Mouse (Mus musculus) small intestine, adult 10 weeks (tissue): ENCODE results near the gene Tspan1. TPM values are rescaled to one million over a fixed set of nuclear protein-coding genes. Genes with fewer than 3 reads are reported as not detected.

ENCODE experiments used
- polyA plus RNA-seq: library from polyadenylated mRNA; stranded (reverse); fragments of 350-450 nt; fragmentation: Illumina TruSeq; extraction: RNeasy Lipid Tissue Mini Kit (QIAGEN cat#74804); gene quantifications from one replicate; pipeline ENCODE4 v1.2.3, GENCODE M21; 2014; ENCODE audit warnings: low replicate concordance

Tspan1 gene
- polyA plus RNA-seq, result 24.7 TPM

GRCm38 (mm10) chr4:116167404-116167803 is at the start of gene Tspan1:
Gene Tspan1, minus strand, starts transcription at chr4:116167601.

DNA sequence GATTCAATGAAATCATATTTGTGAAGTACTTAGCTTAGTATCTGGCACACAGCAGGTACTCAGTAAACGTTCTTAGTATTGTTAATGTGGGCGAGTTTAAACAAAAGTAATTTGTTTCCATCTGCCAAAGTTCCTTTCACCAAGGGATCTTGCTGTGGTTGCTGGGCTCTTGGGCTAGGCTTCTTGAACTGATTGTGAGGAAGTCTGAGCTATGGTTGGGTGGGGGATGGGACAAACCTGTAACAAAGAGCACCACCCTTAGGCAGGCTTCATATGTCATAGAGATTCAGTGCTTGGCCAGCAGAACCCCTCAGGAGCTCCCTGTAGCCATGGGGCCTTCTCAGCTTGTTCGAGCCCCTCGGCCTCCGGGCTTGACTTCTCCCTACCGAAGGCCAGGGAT is 5.7 kb upstream of the Tspan1 start, which contains the start of the genes 1700042G07Rik and Gm49337:
Gene 1700042G07Rik, plus strand, starts transcription at position 301 of the 400 bp plus-strand sequence.
Gene Gm49337, plus strand, starts transcription at position 313 of the 400 bp plus-strand sequence.

DNA sequence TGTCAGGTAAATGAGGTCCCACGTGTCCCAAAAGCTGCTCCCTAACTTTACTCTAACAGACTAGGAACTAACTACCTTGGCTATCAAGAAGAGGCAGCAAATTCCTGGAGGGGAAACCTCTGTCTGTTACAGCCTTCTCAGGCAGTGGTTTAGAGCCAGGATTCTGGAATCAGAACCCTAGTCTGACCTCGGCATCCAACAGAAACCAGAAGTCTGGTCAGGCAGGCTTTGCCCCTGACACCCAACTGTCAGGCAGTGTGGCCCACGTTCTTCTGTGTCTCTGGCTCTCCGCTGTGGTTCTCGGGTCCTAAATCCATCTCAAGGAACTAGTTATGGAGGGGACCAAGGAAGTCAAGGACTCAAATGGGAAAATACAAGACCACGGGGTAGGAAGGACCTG is 16.2 kb downstream of the Tspan1 start, which contains the start of gene Lurap1:
Gene Lurap1, minus strand, starts transcription at position 101 of the 400 bp plus-strand sequence.

GRCm38 (mm10) chr4:116123602-116124519 is 43.5 kb downstream of the Tspan1 start, which contains the start of the genes Rad54l and Pomgnt1:
Gene Rad54l, minus strand, starts transcription at chr4:116123690.
Gene Pomgnt1, plus strand, starts transcription at chr4:116123840.

Other genes with a start within 250 kb of the Tspan1 start
- not detected for gene Dmbx1, start 227.7 kb downstream of the Tspan1 start, polyA plus RNA-seq
- gene Faah, start 149.7 kb downstream of the Tspan1 start, polyA plus RNA-seq, result 27.4 TPM
- gene Nsun4, start 113.7 kb downstream of the Tspan1 start, polyA plus RNA-seq, result 10.1 TPM
- gene Uqcrh, start 92.5 kb downstream of the Tspan1 start, polyA plus RNA-seq, result 172 TPM
- 2.3 TPM for gene Lrrc41, start 92.3 kb downstream of the Tspan1 start, polyA plus RNA-seq
- gene Rad54l, start 43.9 kb downstream of the Tspan1 start, polyA plus RNA-seq, result 3.6 TPM
- gene Pomgnt1, start 43.8 kb downstream of the Tspan1 start, polyA plus RNA-seq, result 3.3 TPM
- 0.52 TPM for gene Lurap1, start 16.3 kb downstream of the Tspan1 start, polyA plus RNA-seq
- not detected for gene 1700042G07Rik, start 5.8 kb upstream of the Tspan1 start, polyA plus RNA-seq
- gene Gm49337, start 5.8 kb upstream of the Tspan1 start, polyA plus RNA-seq, result 1.1 TPM
- gene Pik3r3, start 54.0 kb upstream of the Tspan1 start, polyA plus RNA-seq, result 9.5 TPM